Mouse (Mus musculus): ENCODE results near the gene Gm21973. TPM values are rescaled to one million over a fixed set of nuclear protein-coding genes. Genes with fewer than 3 reads are reported as not detected.

Gm21973 gene
- polyA plus RNA-seq, 1 experiment: not detected

DNA sequence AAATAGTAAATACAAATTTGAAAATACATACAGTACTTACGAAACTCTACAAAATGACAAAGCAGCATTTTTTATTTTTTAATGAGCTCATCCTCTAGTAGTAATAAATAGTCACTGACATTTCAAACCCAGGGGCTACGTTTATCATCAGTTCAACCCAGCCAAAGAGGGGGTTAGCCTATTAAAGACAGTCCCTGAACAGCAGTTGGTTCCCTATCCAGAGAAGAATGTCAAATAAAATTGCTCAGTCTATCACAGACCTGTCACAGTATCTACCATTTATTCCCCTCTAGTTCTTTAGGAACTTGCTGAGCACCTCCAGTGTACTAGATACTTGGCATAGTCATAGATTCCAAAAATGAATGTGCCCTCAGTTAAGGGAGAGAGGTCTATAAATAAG lies 62.1 kb downstream of the Gm21973 start:
- H3K36me3 ChIP-seq (ENCODE audit: control insufficient read depth, insufficient read depth, low read length): no peaks in the 10 kb centered on the region
- H3K4me1 ChIP-seq (ENCODE audit: control insufficient read depth, insufficient read depth, insufficient read length, low read length): no peaks in the 10 kb centered on the region
- 70% methylated on average over 2 of the region's 2 CpGs for WGBS

DNA sequence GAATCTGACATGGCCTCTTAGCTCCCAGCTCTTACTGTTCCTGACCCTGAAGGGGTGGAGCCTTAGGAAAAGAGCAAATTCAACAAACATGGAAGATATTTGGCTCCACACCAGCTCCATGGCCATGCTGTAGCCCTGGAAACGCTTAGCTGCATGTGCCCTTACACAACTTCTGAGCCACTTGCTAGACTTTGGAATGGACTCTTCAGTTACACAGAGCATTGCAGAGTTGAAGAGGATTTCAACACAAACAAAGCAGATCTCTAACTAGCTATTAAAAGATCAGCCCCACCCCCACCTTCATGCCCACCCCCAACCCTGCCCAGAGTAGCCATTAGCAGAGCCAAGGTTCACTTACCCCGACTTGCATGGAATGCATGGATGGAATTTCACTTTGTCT lies 74.6 kb downstream of the Gm21973 start:
- Histone ChIP-seq H3K27ac (ENCODE audit: insufficient read depth, low read depth, low read length) (no peak overlapping the region), H3K4me1 (ENCODE audit: control insufficient read depth, insufficient read depth, insufficient read length, low read length) (no peaks in the 10 kb centered on the region), H3K36me3 (ENCODE audit: control insufficient read depth, insufficient read depth, low read length) (no peaks in the 10 kb centered on the region), H3K4me3 (ENCODE audit: low read depth, low read length) (no peak overlapping the region), H3K27me3 (ENCODE audit: control insufficient read depth, insufficient read depth, low read length) (no peaks in the 10 kb centered on the region)
- TF ChIP-seq POLR2A (IDR thresholded peaks at IDR 0.05; ENCODE audit: low read depth, low read length) (no peak), CTCF (IDR thresholded peaks at IDR 0.05; ENCODE audit: extremely low read depth, insufficient read length, insufficient replicate concordance, low read depth, low read length) (no peak)
- 57% methylated on average over 2 of the region's 2 CpGs for WGBS

More for the DNA sequence above, 62.1 kb downstream of the Gm21973 start:
- Histone ChIP-seq H3K4me3 (ENCODE audit: low read depth, low read length) (no peak overlapping the region), H3K27ac (ENCODE audit: insufficient read depth, low read depth, low read length) (no peak overlapping the region), H3K27me3 (ENCODE audit: control insufficient read depth, insufficient read depth, low read length) (no peaks in the 10 kb centered on the region)
- TF ChIP-seq CTCF (IDR thresholded peaks at IDR 0.05; ENCODE audit: extremely low read depth, insufficient read length, insufficient replicate concordance, low read depth, low read length) (no peak), POLR2A (IDR thresholded peaks at IDR 0.05; ENCODE audit: low read depth, low read length) (no peak)

DNA sequence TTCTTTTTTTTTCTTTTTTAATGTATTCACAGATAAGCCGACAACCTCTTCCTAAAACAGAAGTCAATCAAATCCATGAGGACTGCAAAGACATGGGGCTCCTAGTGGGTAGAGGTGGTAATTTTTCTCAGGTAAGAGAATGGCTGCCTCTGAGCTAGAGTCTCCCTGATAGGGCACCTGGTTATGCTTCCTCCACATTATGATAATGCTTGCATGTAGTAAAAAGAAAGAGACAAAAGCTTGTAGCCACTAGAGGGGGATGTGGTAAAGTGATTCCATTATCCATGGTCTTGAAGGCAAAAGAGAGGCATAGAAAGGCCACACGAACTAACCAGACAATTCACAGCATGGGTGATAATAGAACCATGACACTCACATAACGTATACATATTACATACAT lies 75.2 kb downstream of the Gm21973 start:
- no peak for TF ChIP-seq POLR2A (IDR thresholded peaks at IDR 0.05; ENCODE audit: low read depth, low read length)
- TF ChIP-seq CTCF (IDR thresholded peaks at IDR 0.05; ENCODE audit: extremely low read depth, insufficient read length, insufficient replicate concordance, low read depth, low read length): no peak
- no peak overlapping the region for H3K27ac ChIP-seq (ENCODE audit: insufficient read depth, low read depth, low read length)

DNA sequence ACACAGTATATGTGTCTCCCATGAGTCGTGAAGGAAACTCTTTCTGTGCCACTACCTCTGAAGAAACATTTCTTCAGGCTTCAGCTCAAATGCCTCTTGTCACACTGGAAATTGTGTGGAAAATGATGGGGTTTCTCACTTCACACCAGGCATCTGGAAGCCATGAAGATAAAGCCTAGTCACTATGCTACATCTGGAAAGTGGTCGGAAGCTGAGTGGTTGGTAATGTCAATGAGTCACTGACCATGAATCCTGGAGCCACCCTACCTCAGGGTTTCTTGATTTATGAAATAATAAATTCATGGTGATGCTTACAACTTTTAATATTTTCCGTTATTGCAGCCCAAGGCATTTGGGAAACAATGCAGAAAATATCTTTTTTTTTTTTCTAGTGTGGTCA lies 84.7 kb downstream of the Gm21973 start:
- H3K4me1 ChIP-seq (ENCODE audit: control insufficient read depth, insufficient read depth, insufficient read length, low read length): no peaks in the 10 kb centered on the region
- H3K27ac ChIP-seq (ENCODE audit: insufficient read depth, low read depth, low read length): no peak overlapping the region
- no peak overlapping the region for H3K4me3 ChIP-seq (ENCODE audit: low read depth, low read length)
- no peaks in the 10 kb centered on the region for H3K27me3 ChIP-seq (ENCODE audit: control insufficient read depth, insufficient read depth, low read length)
- no peak for TF ChIP-seq CTCF (IDR thresholded peaks at IDR 0.05; ENCODE audit: extremely low read depth, insufficient read length, insufficient replicate concordance, low read depth, low read length)
- no peak for TF ChIP-seq POLR2A (IDR thresholded peaks at IDR 0.05; ENCODE audit: low read depth, low read length)
- 85% methylated on average over 3 of the region's 3 CpGs for WGBS
- no peaks in the 10 kb centered on the region for H3K36me3 ChIP-seq (ENCODE audit: control insufficient read depth, insufficient read depth, low read length)

More for the DNA sequence above, 75.2 kb downstream of the Gm21973 start:
- Histone ChIP-seq H3K4me3 (ENCODE audit: low read depth, low read length) (no peak overlapping the region), H3K4me1 (ENCODE audit: control insufficient read depth, insufficient read depth, insufficient read length, low read length) (no peaks in the 10 kb centered on the region), H3K36me3 (ENCODE audit: control insufficient read depth, insufficient read depth, low read length) (no peaks in the 10 kb centered on the region), H3K27me3 (ENCODE audit: control insufficient read depth, insufficient read depth, low read length) (no peaks in the 10 kb centered on the region)
- 57% methylated on average over 3 of the region's 3 CpGs for WGBS

DNA sequence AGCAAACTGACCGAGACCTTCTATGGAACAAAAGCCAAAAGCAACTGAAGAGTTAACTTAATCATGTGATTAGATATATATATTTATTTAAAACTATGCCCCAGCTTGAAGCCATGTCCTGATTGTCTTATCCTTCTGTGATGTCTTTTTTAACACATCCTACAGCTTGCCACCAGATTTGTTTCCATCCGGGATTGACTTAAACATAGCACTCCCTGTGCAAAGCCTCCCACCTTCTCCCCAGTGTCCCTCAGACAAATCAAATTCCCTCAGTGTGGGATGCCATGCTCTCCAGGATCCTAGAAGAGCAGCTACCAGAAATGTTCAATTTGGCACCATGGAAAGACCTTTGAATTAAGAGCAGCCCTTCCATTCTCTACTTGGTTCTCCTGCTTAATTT lies 85.7 kb downstream of the Gm21973 start:
- no peaks in the 10 kb centered on the region for H3K36me3 ChIP-seq (ENCODE audit: control insufficient read depth, insufficient read depth, low read length)
- no peak for TF ChIP-seq CTCF (IDR thresholded peaks at IDR 0.05; ENCODE audit: extremely low read depth, insufficient read length, insufficient replicate concordance, low read depth, low read length)
- TF ChIP-seq POLR2A (IDR thresholded peaks at IDR 0.05; ENCODE audit: low read depth, low read length): no peak
- H3K27me3 ChIP-seq (ENCODE audit: control insufficient read depth, insufficient read depth, low read length): no peaks in the 10 kb centered on the region
- no peak overlapping the region for H3K4me3 ChIP-seq (ENCODE audit: low read depth, low read length)
- WGBS: 87% methylated on average over 2 of the region's 2 CpGs
- no peak overlapping the region for H3K27ac ChIP-seq (ENCODE audit: insufficient read depth, low read depth, low read length)
- no peaks in the 10 kb centered on the region for H3K4me1 ChIP-seq (ENCODE audit: control insufficient read depth, insufficient read depth, insufficient read length, low read length)

DNA sequence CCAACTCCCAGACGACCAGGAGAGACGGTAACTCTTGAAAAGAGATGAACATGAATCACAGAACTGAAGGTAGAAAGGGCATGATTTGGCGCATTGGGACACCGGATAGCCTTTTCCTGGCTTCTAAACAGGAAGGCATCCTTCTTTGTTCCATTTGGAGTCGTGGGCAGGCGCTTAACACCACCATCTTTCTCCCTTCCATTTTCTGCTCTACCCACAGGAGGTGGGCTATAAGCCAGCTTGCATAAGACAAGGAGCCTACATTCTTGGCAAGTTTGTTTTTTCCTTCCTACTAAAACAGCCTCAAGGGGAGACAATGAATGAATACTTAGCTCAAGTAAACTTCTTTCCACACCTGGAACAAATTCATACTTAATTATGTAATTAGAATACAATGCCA lies 88.5 kb downstream of the Gm21973 start:
- Histone ChIP-seq H3K4me1 (ENCODE audit: control insufficient read depth, insufficient read depth, insufficient read length, low read length) (no peaks in the 10 kb centered on the region), H3K4me3 (ENCODE audit: low read depth, low read length) (no peak overlapping the region), H3K27ac (ENCODE audit: insufficient read depth, low read depth, low read length) (no peak overlapping the region), H3K36me3 (ENCODE audit: control insufficient read depth, insufficient read depth, low read length) (no peaks in the 10 kb centered on the region), H3K27me3 (ENCODE audit: control insufficient read depth, insufficient read depth, low read length) (no peaks in the 10 kb centered on the region)
- TF ChIP-seq CTCF (IDR thresholded peaks at IDR 0.05; ENCODE audit: extremely low read depth, insufficient read length, insufficient replicate concordance, low read depth, low read length): no peak
- no peak for TF ChIP-seq POLR2A (IDR thresholded peaks at IDR 0.05; ENCODE audit: low read depth, low read length)
- 85% methylated on average over 6 of the region's 6 CpGs for WGBS

DNA sequence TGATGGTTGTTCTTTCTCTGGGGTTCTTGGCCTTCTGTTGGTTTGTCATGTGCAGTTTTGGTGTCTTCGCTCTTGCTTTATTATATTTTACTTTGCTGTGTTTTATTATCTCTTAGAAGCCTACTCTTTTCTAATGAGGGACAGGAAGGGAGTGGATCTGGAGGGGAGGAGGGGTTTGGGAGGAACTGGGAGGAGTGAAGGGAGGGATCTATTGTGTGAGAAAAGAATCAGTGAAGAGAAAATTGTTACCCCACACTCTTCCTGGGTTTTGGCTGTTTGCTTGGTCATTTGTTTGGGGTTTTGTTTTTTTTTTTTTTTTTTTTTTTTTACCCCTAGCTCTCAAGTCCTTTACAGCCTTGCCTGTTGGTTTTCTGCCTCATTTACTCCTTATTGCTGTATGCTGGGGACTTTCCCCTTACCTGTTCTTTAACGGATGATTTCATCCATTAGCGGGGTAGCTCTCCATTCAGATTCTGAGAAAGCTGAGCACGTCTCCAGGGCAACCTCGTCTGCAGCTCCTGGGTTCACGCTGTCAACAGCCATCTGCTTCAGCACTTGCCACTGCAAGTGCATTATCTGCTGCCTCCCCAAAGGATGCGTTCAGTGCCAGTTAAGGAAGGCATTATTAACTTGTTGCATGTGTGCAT lies 96.1 kb downstream of the Gm21973 start:
- Histone ChIP-seq H3K4me1 (ENCODE audit: control insufficient read depth, insufficient read depth, insufficient read length, low read length) (no peaks in the 10 kb centered on the region; the same call in 1 of the 2 replicates), H3K27me3 (ENCODE audit: control insufficient read depth, insufficient read depth, low read length) (no peaks in the 10 kb centered on the region)
- 33% methylated on average over 7 of the region's 7 CpGs for WGBS

More for the DNA sequence above, 96.1 kb downstream of the Gm21973 start:
- TF ChIP-seq CTCF (IDR thresholded peaks at IDR 0.05; ENCODE audit: extremely low read depth, insufficient read length, insufficient replicate concordance, low read depth, low read length) (no peak), POLR2A (IDR thresholded peaks at IDR 0.05; ENCODE audit: low read depth, low read length) (no peak)
- Histone ChIP-seq H3K27ac (ENCODE audit: insufficient read depth, low read depth, low read length) (no peak overlapping the region), H3K36me3 (ENCODE audit: control insufficient read depth, insufficient read depth, low read length) (no peaks in the 10 kb centered on the region), H3K4me3 (ENCODE audit: low read depth, low read length) (no peak overlapping the region)

All from small intestine, adult 2 months (tissue).